Mouse (Mus musculus) limb, embryonic 14.5 days (tissue): Measurements from ENCODE around the gene Nr2c2. TPM values are rescaled to one million over a fixed set of nuclear protein-coding genes. Genes with fewer than 3 reads are reported as not detected.

ENCODE experiments used
- ATAC-seq: fragments of 200-750 bp; cut with Nextera tagmentation; 2 replicates; pipeline ENCODE4 v1.8.0; 2017; ENCODE audit warnings: low read depth, moderate number of reproducible peaks, moderate TSS enrichment; ENCODE audit not compliant: low FRiP score
- DNase-seq: peaks from one replicate; pipeline ENCODE4 v3.0.0-alpha.2; 2015; ENCODE audit warnings: low spot score
- H3K27ac ChIP-seq: fragments of 300-500 bp; sonication (generic); replicated peaks from 2 replicates; pipeline ENCODE4 v1.5.1; 2014; ENCODE audit warnings: low read depth, mild to moderate bottlenecking, low read length, moderate library complexity, mixed read lengths
- H3K27me3 ChIP-seq: fragments of 300-500 bp; sonication (generic); 2 replicates; pipeline ENCODE4 v1.6.1; 2014; ENCODE audit warnings: low read length, mixed read lengths; ENCODE audit not compliant: control insufficient read depth, insufficient read depth
- H3K36me3 ChIP-seq: fragments of 300-500 bp; sonication (generic); 2 replicates; pipeline ENCODE4 v1.6.1; 2014; ENCODE audit warnings: mild to moderate bottlenecking, low read length, moderate library complexity, mixed read lengths; ENCODE audit not compliant: control insufficient read depth, insufficient read depth
- H3K4me1 ChIP-seq: fragments of 300-500 bp; sonication (generic); 2 replicates; pipeline ENCODE4 v1.6.1; 2014; ENCODE audit warnings: antibody characterized with exemption, low read length, mixed read lengths; ENCODE audit not compliant: control insufficient read depth, insufficient read depth
- H3K4me2 ChIP-seq: fragments of 300-500 bp; sonication (generic); replicated peaks from 2 replicates; pipeline ENCODE4 v1.6.1; 2014; ENCODE audit warnings: low read depth, mild to moderate bottlenecking, low read length, moderate library complexity; ENCODE audit not compliant: severe bottlenecking
- H3K4me3 ChIP-seq: fragments of 300-500 bp; sonication (generic); replicated peaks from 2 replicates; pipeline ENCODE4 v1.5.1; 2014; ENCODE audit warnings: low read length
- H3K9ac ChIP-seq: fragments of 300-500 bp; sonication (generic); 2 replicates; pipeline ENCODE4 v1.6.1; 2014; ENCODE audit warnings: mild to moderate bottlenecking, low read depth, low read length, moderate library complexity; ENCODE audit not compliant: severe bottlenecking
- H3K9me3 ChIP-seq: fragments of 300-500 bp; sonication (generic); 2 replicates; pipeline ENCODE4 v1.6.1; 2016; ENCODE audit warnings: low read length; ENCODE audit not compliant: control insufficient read depth
- POLR2A ChIP-seq: fragments of 200-500 bp; IDR thresholded peaks from 2 replicates; pipeline ENCODE4 v1.8.0; 2012; ENCODE audit warnings: inconsistent platforms, mild to moderate bottlenecking, moderate library complexity, borderline replicate concordance; ENCODE audit not compliant: insufficient read depth, insufficient read length; ENCODE audit errors: extremely low read depth
- whole genome bisulfite sequencing: fragments of 180-500 bp; shearing (Covaris S2); extraction: QIAGEN DNeasy Blood & Tissue Kit; methylation state at CpG from one replicate; pipeline ENCODE4 v1.1.7; 2014; 5-methylcytosine and 5-hydroxymethylcytosine counted together
- polyA plus RNA-seq, 2 experiments: library from polyadenylated mRNA; depleted of rRNA in 1 of 2; stranded (reverse) in 1 of 2; unstranded in 1 of 2; fragments of >200 nt; fragmentation: Nextera tagmentation in 1 of 2; extraction: Ambion mirVana in 1 of 2; gene quantifications; 2 replicates each; pipeline versions ENCODE4 v1.2.1 to v1.2.3; 2012 to 2014

The Nr2c2 gene
- 23.1 and 26.1 TPM in 2 replicates for polyA plus RNA-seq (2012; rRNA removed)
- 27.1 and 35.3 TPM in 2 replicates for polyA plus RNA-seq (2014; fragmentation: Nextera tagmentation; extraction: Ambion mirVana)

DNA sequence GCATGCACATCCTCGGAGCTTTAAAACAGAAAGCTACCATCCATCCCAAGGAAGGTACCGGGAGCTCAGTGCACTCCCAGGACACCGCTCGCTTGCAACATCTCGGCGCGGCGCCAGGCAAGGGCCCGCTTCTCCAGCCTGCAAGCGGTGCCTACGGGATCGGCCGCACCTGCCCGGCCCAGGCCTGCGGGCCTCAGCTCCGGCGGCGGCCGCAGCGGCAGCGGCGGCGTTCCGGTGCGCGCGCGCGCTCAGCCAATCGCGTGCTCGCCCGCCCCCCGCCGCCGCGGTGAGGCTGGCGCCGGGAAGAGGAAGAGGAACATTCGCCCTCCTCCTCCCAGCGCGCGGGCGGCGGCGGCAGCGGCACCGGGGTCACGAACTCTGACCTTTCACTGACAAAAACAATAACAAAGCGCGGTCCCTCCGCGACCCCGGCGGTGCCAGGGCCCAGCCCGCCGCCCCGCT is at the start of gene Nr2c2:
TSS of gene Nr2c2 (plus strand) at position 261 of the 462 bp plus-strand sequence.
- 0% methylated on average over 18 of the region's 58 CpGs for WGBS
- H3K4me1 ChIP-seq, result peaks cover 21% of the 10 kb centered on the region
- ATAC-seq, result peak; percentile 36; the same call in 1 of the 2 replicates
- H3K27ac ChIP-seq, result peak within 1 kb of the TSS; percentile 97
- no peaks in the 10 kb centered on the region for H3K9me3 ChIP-seq
- peak; percentile 60 for DNase-seq
- H3K36me3 ChIP-seq, result no peaks in the 10 kb centered on the region
- TF ChIP-seq POLR2A, result 0 out of 2 replicates have a peak, but pooled peaks have one; percentile 66
- peak within 1 kb of the TSS; percentile 95 for H3K9ac ChIP-seq
- H3K4me2 ChIP-seq, result peak within 1 kb of the TSS; percentile 77
- H3K4me3 ChIP-seq, result peak within 1 kb of the TSS; percentile 95
- no peaks in the 10 kb centered on the region for H3K27me3 ChIP-seq

- Histone ChIP-seq H3K4me1 (0 out of 2 replicates have a peak, but pooled peaks cover 5% of the 10 kb centered on the region), H3K27ac (no peak overlapping the region), H3K9me3 (no peaks in the 10 kb centered on the region), H3K9ac (no peak overlapping the region), H3K27me3 (no peaks in the 10 kb centered on the region), H3K36me3 (no peaks in the 10 kb centered on the region), H3K4me2 (no peak overlapping the region), H3K4me3 (no peak overlapping the region)
- no peak for TF ChIP-seq POLR2A
- ATAC-seq, result no peak
- DNase-seq, result peak; percentile 31
- WGBS, result 73% methylated on average over 4 of the region's 4 CpGs
Measured at GRCm38 (mm10) chr6:92042055-92042454, 49.1 kb upstream of the Nr2c2 start.

- H3K9ac ChIP-seq, result no peak overlapping the region
- TF ChIP-seq POLR2A, result no peak
- no peaks in the 10 kb centered on the region for H3K36me3 ChIP-seq
- no peaks in the 10 kb centered on the region for H3K9me3 ChIP-seq
- no peak overlapping the region for H3K27ac ChIP-seq
- ATAC-seq, result no peak
- H3K4me2 ChIP-seq, result no peak overlapping the region
- no peaks in the 10 kb centered on the region for H3K27me3 ChIP-seq
- WGBS, result 75% methylated on average over 1 of the region's 1 CpGs
- DNase-seq, result no peak
- no peak overlapping the region for H3K4me3 ChIP-seq
- H3K4me1 ChIP-seq, result 0 out of 2 replicates have a peak, but pooled peaks cover 5% of the 10 kb centered on the region
Measured at GRCm38 (mm10) chr6:92042850-92043249, 48.3 kb upstream of the Nr2c2 start.

GRCm38 (mm10) chr6:92057768-92058167 is 33.4 kb upstream of the Nr2c2 start:
- Histone ChIP-seq H3K27me3 (no peaks in the 10 kb centered on the region), H3K4me2 (no peak overlapping the region), H3K4me1 (no peaks in the 10 kb centered on the region), H3K4me3 (no peak overlapping the region), H3K9ac (no peak overlapping the region), H3K27ac (no peak overlapping the region), H3K36me3 (no peaks in the 10 kb centered on the region), H3K9me3 (no peaks in the 10 kb centered on the region)
- 48% methylated on average over 2 of the region's 2 CpGs for WGBS
- ATAC-seq, result no peak
- DNase-seq, result no peak
- no peak for TF ChIP-seq POLR2A

DNA sequence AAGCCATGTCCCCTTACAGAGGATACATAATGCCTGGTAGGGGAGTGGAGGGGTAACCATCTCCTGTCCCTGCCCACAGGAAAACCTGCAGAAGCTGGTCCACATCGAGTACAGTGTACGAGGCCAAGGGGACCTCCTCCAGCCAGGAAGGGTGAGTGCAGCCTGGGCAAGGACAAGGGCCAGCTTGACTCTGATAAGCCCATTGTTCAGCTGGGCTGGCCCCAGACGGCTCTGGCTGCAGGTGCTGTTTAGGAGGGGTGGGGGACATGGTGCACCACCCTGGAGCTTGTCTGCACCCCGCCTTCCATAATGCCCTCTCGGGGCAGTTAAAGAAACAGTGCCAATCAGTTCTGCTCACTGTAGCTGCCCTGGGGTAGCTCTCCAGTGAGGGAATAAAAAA is 29.5 kb upstream of the Nr2c2 start:
- DNase-seq (no peak), ATAC-seq (no peak)
- Histone ChIP-seq H3K27me3 (no peaks in the 10 kb centered on the region), H3K9me3 (no peaks in the 10 kb centered on the region), H3K4me3 (no peak overlapping the region), H3K4me2 (no peak overlapping the region), H3K4me1 (no peaks in the 10 kb centered on the region), H3K36me3 (no peaks in the 10 kb centered on the region), H3K9ac (no peak overlapping the region), H3K27ac (no peak overlapping the region)
- TF ChIP-seq POLR2A, result no peak
- 56% methylated on average over 5 of the region's 5 CpGs for WGBS

DNA sequence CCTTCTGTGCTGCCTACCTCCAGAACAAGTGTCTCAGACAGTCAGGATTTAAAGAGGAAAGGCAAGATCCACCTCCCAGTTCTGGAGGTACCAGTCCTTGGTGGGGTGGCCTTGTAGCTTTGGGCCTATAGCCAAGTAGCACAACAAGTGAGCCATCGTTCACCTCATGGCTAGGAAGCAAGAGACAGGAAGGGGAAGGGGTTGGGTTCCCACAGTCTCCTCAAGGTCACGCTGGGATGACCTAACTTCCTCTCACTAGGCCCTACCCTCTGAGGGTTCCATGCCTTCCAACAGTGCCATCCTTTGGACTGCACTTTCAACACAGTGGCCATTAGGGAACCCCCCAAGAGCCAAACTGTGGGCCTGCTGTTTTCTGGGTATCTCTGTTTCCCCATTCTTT is 27.7 kb upstream of the Nr2c2 start:
- Histone ChIP-seq H3K27me3 (no peaks in the 10 kb centered on the region), H3K4me3 (no peak overlapping the region), H3K4me1 (no peaks in the 10 kb centered on the region), H3K36me3 (no peaks in the 10 kb centered on the region), H3K27ac (no peak overlapping the region), H3K9me3 (no peaks in the 10 kb centered on the region), H3K9ac (no peak overlapping the region), H3K4me2 (no peak overlapping the region)
- ATAC-seq, result no peak
- no peak for TF ChIP-seq POLR2A
- WGBS, result 61% methylated on average over 2 of the region's 2 CpGs
- DNase-seq, result no peak
